Mouse (Mus musculus): ENCODE data around the gene Appl2. TPM values are rescaled to one million over a fixed set of nuclear protein-coding genes. Genes with fewer than 3 reads are reported as not detected.

Gene Appl2
- polyA plus RNA-seq (2015; fragmentation: Nextera tagmentation; extraction: Ambion mirVana) = 40.4 and 43.9 TPM in 2 replicates

DNA sequence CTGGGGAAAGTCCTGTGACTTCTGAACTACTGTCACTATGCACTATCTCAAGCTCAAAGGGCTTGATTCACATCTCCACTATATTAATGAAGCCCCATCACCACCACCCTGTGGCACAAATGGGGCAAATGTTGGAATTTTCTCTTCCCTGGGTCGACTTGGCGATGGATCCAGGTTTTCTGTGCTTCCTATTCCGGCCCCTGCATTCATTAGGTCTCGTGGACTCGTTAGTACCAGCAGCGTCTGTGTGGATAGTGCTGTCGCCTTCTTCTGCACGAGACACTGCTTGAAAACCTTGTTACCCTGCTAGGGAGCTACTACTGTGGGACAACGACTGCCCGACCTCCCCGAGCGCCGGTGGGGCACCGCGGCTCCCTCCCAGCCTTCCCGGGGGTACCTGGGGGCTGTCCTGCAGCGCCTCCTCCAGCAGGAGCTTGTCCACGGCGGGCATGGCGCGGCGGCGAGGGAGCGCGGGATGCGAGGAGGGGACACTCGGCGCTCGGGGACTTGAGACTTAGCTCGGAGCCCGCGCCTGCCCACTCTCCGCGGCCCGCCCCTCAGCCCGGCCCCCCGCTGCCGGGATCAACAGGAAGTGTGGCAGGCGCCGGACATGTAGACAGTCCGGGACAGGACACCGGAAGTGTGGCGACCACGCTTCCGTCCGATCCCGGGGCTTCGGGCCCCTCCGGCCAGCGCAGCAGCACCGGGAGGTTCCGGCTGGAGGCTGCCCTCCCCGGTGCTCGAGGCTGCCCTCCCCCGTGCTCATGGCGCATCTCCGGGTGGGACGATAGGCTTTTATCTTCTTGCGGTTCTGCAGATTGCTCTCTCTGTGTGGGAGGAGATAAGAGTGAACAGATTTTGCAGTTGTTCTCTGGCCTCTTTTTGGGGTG lies at the start of gene Appl2:
Appl2 (minus strand) TSS at position 608 of the 890 bp plus-strand sequence.

Other genes with a start within 250 kb of the Appl2 start
- gene Aldh1l2, start 114.6 kb downstream of the Appl2 start, polyA plus RNA-seq (2015; fragmentation: Nextera tagmentation; extraction: Ambion mirVana) = 7.5 and 9.9 TPM in 2 replicates
- 27.4 and 30.4 TPM in 2 replicates for gene Washc4, start 105.0 kb downstream of the Appl2 start, polyA plus RNA-seq (2015; fragmentation: Nextera tagmentation; extraction: Ambion mirVana)
- 125 and 139 TPM in 2 replicates for gene 1500009L16Rik, start 74.1 kb upstream of the Appl2 start, polyA plus RNA-seq (2015; fragmentation: Nextera tagmentation; extraction: Ambion mirVana)